Mouse (Mus musculus): ENCODE results near the gene Cd19.

DNA sequence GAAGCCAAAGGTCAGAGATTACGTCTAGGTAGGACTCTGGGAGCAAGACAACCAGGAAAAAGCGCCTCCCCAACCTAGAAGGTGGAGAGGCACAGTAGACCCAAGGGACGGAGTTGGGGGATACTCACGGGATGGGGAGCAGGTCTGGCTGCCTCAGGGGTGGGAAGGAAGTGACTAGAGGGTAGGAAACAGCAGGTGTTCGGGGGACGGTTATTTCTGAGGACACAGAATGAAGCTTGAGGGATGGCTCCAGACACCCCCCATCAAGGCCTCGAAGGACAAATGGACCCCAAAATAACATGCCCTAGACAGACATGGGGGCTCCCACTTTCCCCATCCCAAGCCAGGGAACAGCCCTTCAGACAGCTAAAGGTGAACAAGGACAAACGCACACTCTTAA, 46.3 kb downstream of the Cd19 start:
- TF ChIP-seq POLR2A (IDR thresholded peaks at IDR 0.05; ENCODE audit: insufficient read depth, low read depth, low read length) (no peak), CTCF (IDR thresholded peaks at IDR 0.05; ENCODE audit: insufficient read depth, low read depth, low read length) (no peak)
